Mouse (Mus musculus) heart, adult 11 months (tissue): ENCODE measurements around the gene Mpzl3.

ENCODE experiments used
- DNase-seq: peaks from one replicate; pipeline ENCODE4 v3.0.0; 2022

Mpzl3 gene

DNA sequence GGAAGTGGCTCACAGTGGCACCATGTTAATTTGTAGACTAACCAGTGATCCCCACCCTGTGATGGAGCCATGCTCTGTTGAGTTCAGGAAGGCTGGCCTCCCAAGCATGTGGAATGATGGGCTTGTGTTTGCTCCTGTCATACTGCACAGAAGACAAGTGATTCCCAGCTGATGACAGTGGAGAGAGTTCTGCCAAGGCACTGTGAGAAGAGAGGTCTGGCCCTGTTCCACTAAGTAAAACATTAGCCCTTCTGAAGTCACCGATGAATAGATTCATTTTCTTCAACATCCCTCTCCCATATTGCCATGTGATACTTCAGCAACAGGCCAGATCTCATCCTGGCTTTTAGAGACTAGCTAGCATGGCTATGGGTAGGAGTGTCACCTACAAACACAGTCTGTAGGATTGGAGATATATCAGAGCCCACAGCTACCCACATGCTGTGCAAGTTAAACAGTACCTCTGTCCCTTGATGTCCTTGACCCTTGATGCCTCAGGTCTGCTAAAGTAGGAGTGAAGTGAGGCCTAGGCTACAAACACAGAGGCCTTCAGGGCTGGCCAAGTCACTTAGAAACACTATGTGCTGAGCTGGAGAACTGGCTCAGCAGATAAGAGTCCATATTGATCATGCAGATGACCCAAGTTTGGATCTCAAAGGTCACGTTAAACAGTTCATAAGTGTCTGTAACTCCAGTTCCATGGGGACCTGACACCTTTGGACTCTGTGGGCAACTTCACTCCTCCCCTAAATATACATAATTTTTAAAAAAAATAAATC, 50.8 kb downstream of the Mpzl3 start:
- no peak for DNase-seq

DNA sequence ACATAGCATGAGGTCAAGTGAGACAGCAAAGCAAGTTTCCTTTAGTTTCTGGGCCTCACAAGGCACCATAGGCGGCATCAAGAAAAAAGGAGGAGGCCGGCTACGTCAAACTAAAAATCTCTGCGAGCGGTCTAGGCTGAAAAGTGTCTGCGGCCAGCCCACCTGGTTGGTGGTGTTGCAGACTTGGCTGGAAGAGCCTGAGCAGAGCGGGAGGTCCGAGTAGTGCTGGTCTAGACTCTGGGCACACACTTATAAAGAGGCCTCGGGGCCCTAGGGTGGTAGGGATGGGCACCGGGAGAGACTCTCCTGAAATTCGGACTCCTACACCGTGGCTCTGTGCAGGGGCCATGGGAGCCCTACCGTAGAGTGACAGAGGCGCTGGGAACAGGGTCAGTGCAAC, 60.7 kb downstream of the Mpzl3 start:
- no peak for DNase-seq

DNA sequence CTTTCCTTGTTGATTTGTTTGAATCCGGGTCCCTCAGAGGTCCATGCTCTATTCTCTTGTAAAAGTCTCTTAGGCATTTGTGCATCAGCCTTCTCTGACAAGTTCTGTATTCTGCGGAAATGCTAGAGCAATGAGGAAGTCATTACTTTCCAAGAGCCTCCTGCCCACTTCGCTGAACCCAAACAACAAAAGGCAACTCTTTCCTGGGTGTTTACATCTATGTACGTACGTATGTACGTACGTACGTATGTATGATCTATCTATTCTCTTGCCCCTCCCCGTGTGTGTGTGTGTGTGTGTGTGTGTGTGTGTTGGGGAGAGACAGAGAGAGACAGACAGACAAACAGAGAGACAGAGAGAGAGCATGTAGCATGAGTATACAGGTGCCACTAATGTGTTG, 61.8 kb downstream of the Mpzl3 start:
- no peak for DNase-seq

GRCm38 (mm10) chr9:45117741-45118431, 62.9 kb downstream of the Mpzl3 start, which contains the start of gene Scn2b:
Gene Scn2b (plus strand): TSS chr9:45117782.
- peak; percentile 93 for DNase-seq

DNA sequence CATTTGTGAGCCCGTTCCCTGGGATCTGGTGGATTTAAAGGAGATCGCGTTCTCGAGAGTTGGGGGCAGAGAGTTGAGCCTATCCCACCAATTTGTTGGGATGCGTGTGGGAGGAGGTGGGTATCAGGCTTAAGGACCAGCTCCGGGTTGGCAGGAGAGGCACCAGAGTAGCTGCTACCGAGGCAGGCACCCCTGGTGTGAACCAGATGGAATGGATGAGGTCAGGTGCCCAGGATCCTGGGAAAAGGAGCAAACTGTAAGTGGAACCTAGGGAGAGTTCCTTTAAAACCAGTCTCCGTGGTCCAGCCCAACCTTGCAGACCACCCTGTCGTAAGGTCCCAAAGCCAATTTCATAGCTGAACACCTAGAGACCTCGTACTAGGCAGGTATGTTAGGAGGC, 63.6 kb downstream of the Mpzl3 start:
- DNase-seq: peak; percentile 85

DNA sequence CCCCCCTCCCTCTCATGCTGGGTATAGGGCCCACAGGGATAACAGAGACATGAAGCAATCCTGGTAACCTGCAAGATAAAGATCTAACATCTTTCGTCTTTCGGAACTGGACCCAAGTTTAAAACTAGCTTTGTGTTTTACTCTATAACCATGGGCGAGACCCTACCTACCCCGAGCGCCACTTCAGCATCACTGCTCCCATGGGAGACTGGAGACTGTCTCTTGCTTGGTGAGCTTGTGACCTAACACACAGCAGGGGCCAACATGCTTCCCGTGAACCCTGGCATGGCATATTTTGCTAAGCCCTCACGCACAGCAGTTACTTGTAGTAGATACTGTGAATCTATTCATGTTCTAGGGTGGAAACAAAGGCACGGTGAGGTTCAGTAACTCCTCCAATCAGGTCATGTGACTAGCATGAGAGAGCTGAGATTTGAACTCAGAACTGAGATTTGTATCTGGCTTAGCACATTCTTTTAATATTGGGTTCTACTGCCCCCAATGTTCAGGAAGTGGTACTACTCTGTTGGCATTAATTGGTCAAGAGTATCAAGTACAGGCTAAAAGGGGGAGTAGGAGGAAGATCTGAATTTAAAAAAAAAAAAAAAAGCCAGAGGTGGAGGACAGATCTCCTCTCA, 64.4 kb downstream of the Mpzl3 start:
- peak; percentile 82 for DNase-seq

DNA sequence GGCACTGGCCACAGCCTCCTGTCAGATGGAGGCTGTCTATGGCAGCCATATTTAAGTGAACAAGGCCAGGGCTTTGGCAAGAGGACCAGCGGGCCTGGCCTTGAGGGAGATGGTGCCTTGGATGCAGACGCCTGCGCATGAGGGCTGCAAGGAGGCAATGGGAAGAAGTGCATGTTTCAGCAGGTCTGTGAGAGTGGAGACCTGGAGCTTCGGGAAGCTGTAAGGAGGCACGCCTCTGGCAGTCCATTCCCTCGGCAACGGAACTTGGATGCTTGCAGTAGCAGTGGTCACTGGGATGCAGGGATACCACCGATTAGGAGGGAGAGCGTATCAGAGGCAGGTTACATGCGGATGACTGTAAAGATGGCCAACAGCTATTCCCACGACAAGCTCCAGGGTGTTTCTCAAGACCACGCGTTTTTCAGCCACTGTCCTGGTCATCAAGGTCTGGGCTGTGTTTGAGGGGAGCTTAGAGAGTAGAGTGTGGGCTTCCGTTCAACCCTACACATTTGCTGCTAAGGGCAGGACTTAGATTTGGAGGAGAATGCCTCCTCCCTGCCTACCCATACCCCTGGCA, 65.1 kb downstream of the Mpzl3 start:
- peak; percentile 80 for DNase-seq

DNA sequence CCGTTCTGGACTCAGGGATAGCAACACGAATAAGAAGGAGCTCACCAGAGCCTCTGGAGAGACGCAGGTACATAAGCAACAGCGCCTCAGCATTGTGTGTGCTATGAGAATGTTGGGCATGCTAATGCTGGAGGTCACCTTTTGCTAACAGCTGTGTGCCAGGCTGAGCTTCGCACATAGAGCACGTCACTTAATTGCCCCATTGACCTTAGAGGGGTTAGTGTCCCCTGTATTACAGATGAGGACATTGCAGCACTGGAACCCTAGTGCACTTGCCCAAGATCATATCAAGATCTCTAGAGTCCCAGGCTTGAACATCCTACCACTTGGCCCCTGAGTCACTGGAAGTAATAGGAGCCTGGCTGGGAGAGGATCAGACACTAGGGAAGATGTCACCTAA, 65.6 kb downstream of the Mpzl3 start:
- DNase-seq: peak; percentile 81

DNA sequence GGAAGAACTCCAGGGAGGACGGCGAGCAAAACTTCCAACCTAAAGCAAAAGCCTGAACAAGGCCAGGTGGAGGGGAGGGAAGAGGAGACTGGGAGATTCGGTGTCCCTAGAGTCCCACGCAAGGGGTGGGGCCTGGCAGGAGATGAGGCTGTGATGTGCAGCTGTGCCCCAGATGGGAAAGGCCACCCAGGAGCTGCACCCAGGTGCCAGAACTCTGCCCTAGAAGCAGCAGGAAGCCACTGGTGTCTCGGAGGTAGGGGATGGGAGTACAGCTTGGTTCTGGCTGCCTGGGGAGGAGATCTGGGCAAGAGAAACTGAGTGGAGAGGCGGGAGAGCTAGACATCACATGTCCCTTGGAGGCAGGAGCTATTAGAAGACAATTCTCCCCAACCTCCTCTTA, 66.0 kb downstream of the Mpzl3 start:
- DNase-seq: peak; percentile 91

DNA sequence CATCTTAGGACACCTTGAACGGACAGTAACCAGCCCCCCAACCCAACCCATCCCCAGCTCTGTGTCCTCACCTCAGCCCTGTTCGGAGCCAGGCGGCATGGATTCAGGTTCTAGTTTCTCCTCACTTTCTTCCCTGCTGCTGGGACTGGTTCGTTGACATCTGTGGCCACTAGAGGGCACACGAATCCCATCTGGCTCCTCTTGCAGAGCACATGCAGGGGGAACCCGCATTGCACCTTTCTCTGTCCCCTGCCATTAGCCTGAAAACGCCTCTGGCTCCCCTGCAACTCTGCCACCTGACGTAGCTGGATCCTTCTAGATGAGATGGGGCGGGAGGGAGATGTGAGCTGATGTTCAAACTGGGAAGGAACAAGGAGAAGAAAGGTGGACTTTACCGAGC, 66.8 kb downstream of the Mpzl3 start:
- DNase-seq: peak; percentile 96

DNA sequence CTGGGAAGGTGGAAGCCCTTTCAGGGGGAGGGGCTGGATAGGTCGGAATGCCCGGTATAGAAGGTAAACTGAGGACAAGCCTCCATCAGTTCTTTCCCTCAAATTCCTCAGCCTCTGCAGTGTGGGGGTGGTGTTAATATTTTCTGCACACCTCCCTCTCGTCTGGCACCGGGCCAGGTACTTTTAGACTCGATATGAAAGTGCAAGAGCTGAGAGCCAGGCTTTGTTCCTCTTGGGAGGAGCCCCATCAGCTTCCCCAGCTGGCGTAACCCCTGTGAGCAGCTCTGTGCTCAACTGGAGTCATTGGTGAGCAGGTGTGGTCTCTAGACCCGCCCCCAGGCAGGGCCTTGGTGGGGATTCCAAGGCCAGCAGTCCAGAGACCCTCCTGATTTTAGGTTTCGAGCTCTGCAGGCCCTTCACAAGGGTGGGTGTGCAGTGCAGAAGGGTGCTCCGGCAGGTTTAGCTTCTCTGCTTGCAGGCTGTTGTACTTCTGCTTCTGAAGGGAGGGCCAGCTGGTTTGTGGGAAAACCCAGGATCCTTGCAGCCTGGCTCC, 67.3 kb downstream of the Mpzl3 start:
- peak; percentile 96 for DNase-seq

- no peak for DNase-seq
Observed at GRCm38 (mm10) chr9:45125211-45125610, 70.2 kb downstream of the Mpzl3 start.

DNA sequence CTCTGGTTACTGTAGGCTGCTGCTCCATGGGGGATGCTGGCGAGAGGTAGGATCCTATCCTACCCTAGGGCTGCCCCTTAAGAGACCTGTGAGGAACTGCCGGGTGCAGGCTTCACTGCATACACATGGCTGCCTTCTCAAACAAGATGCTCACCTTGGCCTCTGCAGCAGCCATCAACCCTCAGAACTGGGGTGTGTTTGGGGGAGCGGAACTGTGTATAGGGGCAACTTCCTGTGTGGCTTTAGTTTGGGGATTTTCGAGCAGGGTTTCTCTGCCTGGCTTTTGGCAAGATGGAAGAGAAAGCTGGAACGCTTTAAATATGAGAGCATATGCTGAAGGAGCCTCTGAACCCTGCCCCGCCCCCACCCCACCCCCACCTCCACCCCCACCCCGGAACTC, 72.0 kb downstream of the Mpzl3 start:
- DNase-seq: no peak
